Mouse (Mus musculus) myocyte (in vitro differentiated cells): ENCODE results near the gene Dlgap4.

Experiments
- CEBPB ChIP-seq: IDR thresholded peaks from 2 replicates; pipeline ENCODE4 v1.6.1; 2011; ENCODE audit warnings: mild to moderate bottlenecking, moderate library complexity; ENCODE audit not compliant: poor library complexity, insufficient read depth, severe bottlenecking
- E2F4 ChIP-seq: IDR thresholded peaks from one replicate; pipeline ENCODE4 v1.6.1; 2011; ENCODE audit warnings: mild to moderate bottlenecking, control low read depth, moderate library complexity; ENCODE audit not compliant: insufficient read depth
- MYOG ChIP-seq, 3 experiments: IDR thresholded peaks; one replicate each; pipeline ENCODE4 v1.6.1; 2011; ENCODE audit warnings: control low read depth in 2 of 3, low read depth in 2 of 3, mild to moderate bottlenecking in 2 of 3; ENCODE audit not compliant: insufficient read length in 2 of 3, control insufficient read depth in 1 of 3, insufficient read depth in 1 of 3
- POLR2A ChIP-seq: IDR thresholded peaks from one replicate; pipeline ENCODE4 v1.6.1; 2011; ENCODE audit warnings: low read depth, mild to moderate bottlenecking, control low read depth, moderate library complexity; ENCODE audit not compliant: insufficient read length
- POLR2AphosphoS2 ChIP-seq: IDR thresholded peaks from one replicate; pipeline ENCODE4 v1.6.1; 2011; ENCODE audit warnings: low read depth, control low read depth; ENCODE audit not compliant: insufficient read length
- TCF12 ChIP-seq: IDR thresholded peaks from one replicate; pipeline ENCODE4 v1.6.1; 2011; ENCODE audit warnings: mild to moderate bottlenecking, control low read depth; ENCODE audit not compliant: poor library complexity, insufficient read depth, severe bottlenecking
- USF1 ChIP-seq: IDR thresholded peaks from one replicate; pipeline ENCODE4 v1.6.1; 2011; ENCODE audit warnings: low read depth, mild to moderate bottlenecking, control low read depth, moderate library complexity

- TF ChIP-seq POLR2A = no peak
- TF ChIP-seq E2F4 = no peak
- no peak for TF ChIP-seq USF1
- no peak for TF ChIP-seq POLR2AphosphoS2
- TF ChIP-seq CEBPB = no peak
- no peak for TF ChIP-seq MYOG (IDR thresholded peaks at IDR 0.05; ENCODE audit: control insufficient read depth in 1 of 3, insufficient read depth in 1 of 3, insufficient read length in 2 of 3, low read depth in 2 of 3)
- no peak for TF ChIP-seq TCF12
Measured at GRCm38 (mm10) chr2:156659981-156660380, 46.5 kb downstream of the Dlgap4 start.
